Comparison of ENCODE assay signal across 7 mouse cellular contexts in genomic region chr5:35713649-35714354, GRCm38 (mm10). TPM values are rescaled to one million over a fixed set of nuclear protein-coding genes. Genes with fewer than 3 reads are reported as not detected.
A peak's percentile ranks its signal among the peaks of the same experiment; 100 is the strongest.
DNase-seq lines count a peak whose midpoint lies in the region; ATAC-seq and TF ChIP-seq lines count a peak whose summit lies in the region.

No protein-coding gene starts in this region.

- TF ChIP-seq CTCF in cerebellum, adult 2 months (IDR thresholded peaks at IDR 0.05; ENCODE audit: borderline replicate concordance, insufficient read depth, low read depth, low read length), result peak; percentile 96

- H3K4me3 ChIP-seq in cerebellum, adult 2 months (replicated peaks; ENCODE audit: insufficient read depth, low read depth, low read length), result no peak overlapping the region
- H3K4me3 ChIP-seq in hindbrain, embryonic 15.5 days, result no peak overlapping the region

- H3K4me1 ChIP-seq in cerebellum, adult 2 months (ENCODE audit: control insufficient read depth, insufficient read depth, low read length), result no peaks in the 10 kb centered on the region
- no peaks in the 10 kb centered on the region for H3K4me1 ChIP-seq in hindbrain, embryonic 15.5 days (replicated peaks)

- no peak for TF ChIP-seq POLR2A in cerebellum, adult 2 months (IDR thresholded peaks at IDR 0.05; ENCODE audit: borderline replicate concordance, insufficient read depth, low read length)

- ATAC-seq in hindbrain, embryonic 15.5 days (ENCODE audit: low FRiP score, low read depth), result peak; percentile 94
- peak; percentile 75 for ATAC-seq in megakaryocyte-erythroid progenitor cell, adult 5-6 weeks (replicated peaks; ENCODE audit: low FRiP score, low TSS enrichment, poor library complexity, severe bottlenecking)

- no peaks in the 10 kb centered on the region for H3K9me3 ChIP-seq in hindbrain, embryonic 15.5 days

- H3K36me3 ChIP-seq in hindbrain, embryonic 15.5 days, result no peaks in the 10 kb centered on the region

- no peak overlapping the region for H3K9ac ChIP-seq in hindbrain, embryonic 15.5 days

- no peak overlapping the region for H3K4me2 ChIP-seq in hindbrain, embryonic 15.5 days

- intact Hi-C loops in left cerebral cortex, postnatal 14 days (cut with DNase I), result loop anchor here (1.0 kb wide), 1 partner anchor 119 kb away; no protein-coding TSS in a partner anchor

- no peak overlapping the region for H3K27ac ChIP-seq in cerebellum, adult 2 months (ENCODE audit: insufficient read depth, low read length)
- no peak overlapping the region for H3K27ac ChIP-seq in hindbrain, embryonic 15.5 days (replicated peaks)

- DNase-seq in adipocyte (ENCODE audit: low spot score), result peak; percentile 94
- DNase-seq in cerebellum, adult 2 months, result peak; percentile 63 to 67
- peak; percentile 85 for DNase-seq in forelimb bud, embryonic 11.5 days (ENCODE audit: low read depth, low spot score)
- DNase-seq in left cerebral cortex, postnatal 14 days (ENCODE audit: low spot score in 2 of 2), result peak; percentile 76 to 81
- DNase-seq in right cerebral cortex, postnatal 36 days (ENCODE audit: low spot score in 2 of 2), result peak; percentile 28 to 33

- no peaks in the 10 kb centered on the region for H3K27me3 ChIP-seq in cerebellum, adult 2 months (ENCODE audit: control insufficient read depth, insufficient read depth, low read length)
- H3K27me3 ChIP-seq in hindbrain, embryonic 15.5 days, result no peaks in the 10 kb centered on the region

- WGBS in cerebellum, adult 2 months, result 29% methylated on average over 13 of the region's 13 CpGs
- whole genome bisulfite sequencing in hindbrain, embryonic 15.5 days, result 48% methylated on average over 13 of the region's 13 CpGs

RNA-seq across cellular contexts. Expression of gene Sh3tc1, which starts 26.0 kb away (rescaled TPM):
- polyA plus RNA-seq in cerebellum, adult 2 months (2012; rRNA removed), result 1.2 and 1.7 TPM in 2 replicates
- 2.9 and 3.8 TPM in 2 replicates for polyA plus RNA-seq in hindbrain, embryonic 15.5 days (2015; fragmentation: Nextera tagmentation; extraction: Ambion mirVana)
- total RNA-seq in left cerebral cortex, postnatal 14 days (2021), result 1 to 10 TPM; 2.7 to 3.3 TPM
- total RNA-seq in megakaryocyte-erythroid progenitor cell, adult 5-6 weeks (2014; fragmentation: Nextera tagmentation), result 2.5 TPM in 1 of 2 replicates, not detected in the other
- total RNA-seq in megakaryocyte-erythroid progenitor cell, adult 5-6 weeks (2017), result 0.23 TPM in 1 of 2 replicates, not detected in the other

RNA-seq across cellular contexts. Expression of gene Htra3, which starts 34.2 kb away (rescaled TPM):
- 7.1 and 9.5 TPM in 2 replicates for polyA plus RNA-seq in cerebellum, adult 2 months (2012; rRNA removed)
- 15.8 and 19.3 TPM in 2 replicates for polyA plus RNA-seq in hindbrain, embryonic 15.5 days (2015; fragmentation: Nextera tagmentation; extraction: Ambion mirVana)
- total RNA-seq in left cerebral cortex, postnatal 14 days (2021), result 10 to 100 TPM; 13.0 to 13.6 TPM
- total RNA-seq in megakaryocyte-erythroid progenitor cell, adult 5-6 weeks (2014; fragmentation: Nextera tagmentation), result not detected in 2 replicates
- not detected in 2 replicates for total RNA-seq in megakaryocyte-erythroid progenitor cell, adult 5-6 weeks (2017)

RNA-seq across cellular contexts. Expression of gene Ablim2, which starts 43.9 kb away (rescaled TPM):
- polyA plus RNA-seq in cerebellum, adult 2 months (2012; rRNA removed), result 89.2 and 99.9 TPM in 2 replicates
- polyA plus RNA-seq in hindbrain, embryonic 15.5 days (2015; fragmentation: Nextera tagmentation; extraction: Ambion mirVana), result 29.3 and 32.6 TPM in 2 replicates
- 100 to 1,000 TPM; 106 to 112 TPM for total RNA-seq in left cerebral cortex, postnatal 14 days (2021)
- 0.22 TPM in 1 of 2 replicates, not detected in the other for total RNA-seq in megakaryocyte-erythroid progenitor cell, adult 5-6 weeks (2014; fragmentation: Nextera tagmentation)
- total RNA-seq in megakaryocyte-erythroid progenitor cell, adult 5-6 weeks (2017), result 0.38 and 3.1 TPM in 2 replicates

Comparison
In these comparisons a context has a peak if more than half of its experiments do, and no peak if none do; other contexts are left out.
1. DNase-seq: peak in every context shown above with its lines; median percentile 94 in adipocyte; 85 in forelimb bud, embryonic 11.5 days; 78 in left cerebral cortex, postnatal 14 days; 65 in cerebellum, adult 2 months; 30 in right cerebral cortex, postnatal 36 days.
2. RNA of gene Htra3, which starts 34.2 kb away (total RNA-seq): 13.0 to 13.6 TPM in left cerebral cortex, postnatal 14 days; not detected in megakaryocyte-erythroid progenitor cell, adult 5-6 weeks; every median in the first group is over 10 times any median in the second.
3. RNA of gene Ablim2, which starts 43.9 kb away (total RNA-seq): 106 to 112 TPM in left cerebral cortex, postnatal 14 days; 0.22 to 3.1 TPM in megakaryocyte-erythroid progenitor cell, adult 5-6 weeks; every median in the first group is over 10 times any median in the second.